Mouse (Mus musculus) CH12.LX (cell line): Measurements from ENCODE around the gene Kirrel3.

ENCODE experiments used
- CTCF ChIP-seq, 2 experiments: IDR thresholded peaks in 1 of 2; conservative IDR thresholded peaks in 1 of 2; 2 replicates each; pipeline ENCODE4 v1.5.1; 2011 to 2012; ENCODE audit warnings: low read depth in 2 of 2, low read length in 2 of 2, improper control_type of control experiment in 1 of 2, inconsistent platforms in 1 of 2, mild to moderate bottlenecking in 1 of 2, moderate library complexity in 1 of 2
- KAT2A ChIP-seq: IDR thresholded peaks from 2 replicates; pipeline ENCODE4 v1.6.1; 2012; ENCODE audit warnings: low read length, improper control_type of control experiment, inconsistent platforms; ENCODE audit not compliant: insufficient replicate concordance
- RAD21 ChIP-seq: IDR thresholded peaks from 2 replicates; pipeline ENCODE4 v1.6.1; 2011; ENCODE audit warnings: low read depth, mild to moderate bottlenecking, low read length, improper control_type of control experiment, moderate library complexity
- SMC3 ChIP-seq: IDR thresholded peaks from 2 replicates; pipeline ENCODE4 v1.6.1; 2011; ENCODE audit warnings: low read depth, low read length, improper control_type of control experiment

GRCm38 (mm10) chr9:34686798-34687197 lies 201.1 kb downstream of the Kirrel3 start:
- TF ChIP-seq CTCF (conservative IDR thresholded peaks at IDR 0.05 in 1 of 2, IDR thresholded peaks at IDR 0.05 in 1 of 2; ENCODE audit: low read depth in 2 of 2, low read length in 2 of 2) (no peak), RAD21 (no peak), KAT2A (no peak), SMC3 (no peak)
